Comparison of ENCODE assay signal across 9 mouse cellular contexts in the genomic region with DNA sequence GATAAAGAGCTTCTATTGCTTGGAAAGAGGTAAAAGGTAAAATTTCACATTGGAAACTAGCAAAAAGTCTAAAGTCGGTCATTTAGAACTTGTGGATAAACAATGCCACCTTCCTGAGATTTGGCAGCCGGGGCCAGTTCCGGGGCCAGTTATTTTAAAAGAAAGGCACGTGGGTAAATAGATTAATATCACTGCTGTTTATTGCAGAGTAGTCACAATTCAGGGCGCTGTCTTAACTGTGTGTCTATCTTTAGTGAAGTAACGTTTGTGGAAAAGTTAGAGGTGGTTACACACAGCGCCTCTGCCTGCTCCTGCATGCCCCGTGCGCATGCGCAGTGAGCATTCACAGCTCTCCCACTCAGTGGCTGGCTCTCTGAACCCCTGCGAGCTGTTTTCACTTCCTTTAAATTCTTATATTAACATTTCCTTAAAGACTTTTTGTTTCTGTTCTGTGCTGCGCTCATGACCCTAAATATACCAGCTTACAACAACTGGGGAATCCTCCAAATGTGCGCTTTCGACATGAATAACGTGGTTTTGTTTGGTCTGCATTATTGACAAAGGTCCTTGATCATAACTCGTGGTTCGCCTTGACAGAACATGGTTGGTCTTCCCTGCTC. TPM values are rescaled to one million over a fixed set of nuclear protein-coding genes. Genes with fewer than 3 reads are reported as not detected.
A peak's percentile ranks its signal among the peaks of the same experiment; 100 is the strongest.
DNase-seq lines count a peak whose midpoint lies in the region; ATAC-seq and TF ChIP-seq lines count a peak whose summit lies in the region.
"Had no signal": no experiment of that assay in that cellular context is flagged by ENCODE, and none has a peak within 500 bp of the region (broad histone marks: within the 10 kb centered on the region; RNA-seq: fewer than 3 reads in every experiment).

No protein-coding gene starts in this region.

- H3K4me3 ChIP-seq in myocyte: no peak overlapping the region
- H3K4me3 ChIP-seq in forebrain, embryonic 12.5 days (replicated peaks): no peak overlapping the region
- H3K4me3 ChIP-seq: neural tube, embryonic 12.5 days had no signal

- 84% methylated on average over 17 of the region's 17 CpGs for WGBS in forebrain, embryonic 12.5 days

- H3K79me2 ChIP-seq in myocyte (ENCODE audit: control insufficient read depth, insufficient read depth): peaks cover 48% of the 10 kb centered on the region

- peak overlapping the region; percentile 60 for H3K4me2 ChIP-seq in myocyte (ENCODE audit: low read depth)
- no peak overlapping the region for H3K4me2 ChIP-seq in forebrain, embryonic 12.5 days
- H3K4me2 ChIP-seq: neural tube, embryonic 12.5 days had no signal

- H3K9ac ChIP-seq in forebrain, embryonic 12.5 days: no peak overlapping the region
- H3K9ac ChIP-seq: neural tube, embryonic 12.5 days had no signal

- DNase-seq in 3T3-L1 (ENCODE audit: low read depth, low spot score): peak; percentile 9
- DNase-seq in B cell, adult 2 months: peak; percentile 87 to 88
- DNase-seq in heart, adult 11 months: peak; percentile 97
- DNase-seq in left cerebral cortex, postnatal 14 days (ENCODE audit: low spot score in 2 of 2): peak; percentile 26 to 40
- peak; percentile 75 for DNase-seq in thymus, postnatal 10 days (ENCODE audit: low spot score in 2 of 2)
- no peak for DNase-seq in cerebellum, adult 11-12 months

- TF ChIP-seq POLR2A in myocyte (IDR thresholded peaks at IDR 0.05; ENCODE audit: insufficient read length, low read depth): no peak

- H3K4me1 ChIP-seq in forebrain, embryonic 12.5 days: peaks cover 33% of the 10 kb centered on the region

- no peak overlapping the region for H3K27ac ChIP-seq in forebrain, embryonic 12.5 days
- H3K27ac ChIP-seq: neural tube, embryonic 12.5 days had no signal

- no peak overlapping the region for H3ac ChIP-seq in myocyte (ENCODE audit: control insufficient read depth, insufficient read length)

- no peaks in the 10 kb centered on the region for H3K36me3 ChIP-seq in myocyte (ENCODE audit: control insufficient read depth, insufficient read depth)
- no peaks in the 10 kb centered on the region for H3K36me3 ChIP-seq in forebrain, embryonic 12.5 days (replicated peaks)
- H3K36me3 ChIP-seq: neural tube, embryonic 12.5 days had no signal

- ATAC-seq in forebrain, embryonic 12.5 days (ENCODE audit: low FRiP score): no peak

- intact Hi-C loops in left cerebral cortex, postnatal 14 days (cut with DNase I): no loop called here

- no peaks in the 10 kb centered on the region for H3K9me3 ChIP-seq in forebrain, embryonic 12.5 days
- H3K9me3 ChIP-seq: neural tube, embryonic 12.5 days had no signal

- H3K27me3 ChIP-seq in myocyte (ENCODE audit: control insufficient read depth, insufficient read depth, insufficient read length): no peaks in the 10 kb centered on the region
- no peaks in the 10 kb centered on the region for H3K27me3 ChIP-seq in forebrain, embryonic 12.5 days
- H3K27me3 ChIP-seq: neural tube, embryonic 12.5 days had no signal

TF ChIP-seq in myocyte, 11 proteins besides CTCF, POLR2A, EP300 and RAD21:
- TF ChIP-seq E2F4 (IDR thresholded peaks at IDR 0.05; ENCODE audit: insufficient read depth) (no peak), MAX (IDR thresholded peaks at IDR 0.05; ENCODE audit: low read depth) (no peak), TCF3 (IDR thresholded peaks at IDR 0.05; ENCODE audit: insufficient read length, low read depth) (no peak), USF1 (IDR thresholded peaks at IDR 0.05; ENCODE audit: low read depth) (no peak), MYOD1 (IDR thresholded peaks at IDR 0.05; ENCODE audit: control insufficient read depth in 1 of 3, insufficient read length in 2 of 3, low read depth in 2 of 3) (no peak), CEBPB (IDR thresholded peaks at IDR 0.05; ENCODE audit: insufficient read depth, poor library complexity, severe bottlenecking) (no peak), REST (IDR thresholded peaks at IDR 0.05; ENCODE audit: insufficient read depth, insufficient read length) (no peak)
TF ChIP-seq in myocyte: peak in this region for 0.

RNA-seq across cellular contexts. Expression of a gene that starts 29.2 kb away (rescaled TPM):
- total RNA-seq in left cerebral cortex, postnatal 14 days (2021): 10 to 100 TPM; 20.2 TPM
- 7.7 TPM for polyA plus RNA-seq in myocyte (2012; fragmentation: generic; extraction: Trizol)
- 29.0 and 31.6 TPM in 2 replicates for polyA plus RNA-seq in forebrain, embryonic 12.5 days (2016; fragmentation: Nextera tagmentation; extraction: Ambion mirVana)
